Mouse (Mus musculus): ENCODE results near the gene Sag. TPM values are rescaled to one million over a fixed set of nuclear protein-coding genes. Genes with fewer than 3 reads are reported as not detected.
"Not testable (repeated sequence)": the region's sequence is repeated elsewhere in the genome, so short reads cannot be mapped to it uniquely, and the experiment has no call there.

Sag gene
- polyA plus RNA-seq, 1 experiment, result 0.80 TPM

GRCm38 (mm10) chr1:87825281-87825680, 21.8 kb downstream of the Sag start:
- no peak overlapping the region for H3K4me3 ChIP-seq (replicated peaks; ENCODE audit: insufficient read depth, low read depth, low read length)
- TF ChIP-seq CTCF (IDR thresholded peaks at IDR 0.05; ENCODE audit: borderline replicate concordance, insufficient read depth, low read depth, low read length) (no peak), POLR2A (IDR thresholded peaks at IDR 0.05; ENCODE audit: borderline replicate concordance, insufficient read depth, low read length) (no peak)
- WGBS, result 82% methylated on average over 5 of the region's 5 CpGs
- no peaks in the 10 kb centered on the region for H3K4me1 ChIP-seq (ENCODE audit: control insufficient read depth, insufficient read depth, low read length)
- no peaks in the 10 kb centered on the region for H3K27me3 ChIP-seq (ENCODE audit: control insufficient read depth, insufficient read depth, low read length)
- H3K27ac ChIP-seq (ENCODE audit: insufficient read depth, low read length), result no peak overlapping the region
- no peak for DNase-seq

DNA sequence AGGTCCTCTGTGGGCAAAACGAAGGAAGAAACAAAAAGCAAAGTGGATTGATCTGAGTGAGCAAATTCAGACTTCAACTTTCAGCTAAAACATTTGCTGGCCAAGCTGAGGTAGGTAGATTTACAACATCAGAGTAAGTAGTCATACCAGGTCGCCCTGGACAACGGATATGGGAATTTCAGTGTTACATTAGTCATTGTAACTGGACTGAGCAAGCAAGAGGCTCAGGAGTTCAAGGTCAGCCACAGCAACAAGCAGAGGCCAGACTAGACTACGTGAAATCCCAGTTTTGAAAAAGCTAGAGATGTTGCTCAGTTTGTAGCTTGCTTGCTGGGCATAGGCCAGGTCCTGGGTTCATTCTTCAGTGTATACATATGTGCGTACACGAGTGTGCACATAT, 22.5 kb downstream of the Sag start:
- Histone ChIP-seq H3K4me1 (ENCODE audit: control insufficient read depth, insufficient read depth, low read length) (no peaks in the 10 kb centered on the region), H3K27ac (ENCODE audit: insufficient read depth, low read length) (no peak overlapping the region), H3K4me3 (replicated peaks; ENCODE audit: insufficient read depth, low read depth, low read length) (no peak overlapping the region), H3K27me3 (ENCODE audit: control insufficient read depth, insufficient read depth, low read length) (no peaks in the 10 kb centered on the region)
- WGBS, result 85% methylated on average over 6 of the region's 6 CpGs
- no peak for TF ChIP-seq CTCF (IDR thresholded peaks at IDR 0.05; ENCODE audit: borderline replicate concordance, insufficient read depth, low read depth, low read length)
- no peak for TF ChIP-seq POLR2A (IDR thresholded peaks at IDR 0.05; ENCODE audit: borderline replicate concordance, insufficient read depth, low read length)
- no peak for DNase-seq

GRCm38 (mm10) chr1:87826474-87826873, 23.0 kb downstream of the Sag start:
- no peaks in the 10 kb centered on the region for H3K4me1 ChIP-seq (ENCODE audit: control insufficient read depth, insufficient read depth, low read length)
- no peak overlapping the region for H3K27ac ChIP-seq (ENCODE audit: insufficient read depth, low read length)
- H3K27me3 ChIP-seq (ENCODE audit: control insufficient read depth, insufficient read depth, low read length), result no peaks in the 10 kb centered on the region
- TF ChIP-seq CTCF (IDR thresholded peaks at IDR 0.05; ENCODE audit: borderline replicate concordance, insufficient read depth, low read depth, low read length), result no peak
- no peak for TF ChIP-seq POLR2A (IDR thresholded peaks at IDR 0.05; ENCODE audit: borderline replicate concordance, insufficient read depth, low read length)
- 93% methylated on average over 2 of the region's 2 CpGs for WGBS
- H3K4me3 ChIP-seq (replicated peaks; ENCODE audit: insufficient read depth, low read depth, low read length), result no peak overlapping the region
- DNase-seq, result no peak

DNA sequence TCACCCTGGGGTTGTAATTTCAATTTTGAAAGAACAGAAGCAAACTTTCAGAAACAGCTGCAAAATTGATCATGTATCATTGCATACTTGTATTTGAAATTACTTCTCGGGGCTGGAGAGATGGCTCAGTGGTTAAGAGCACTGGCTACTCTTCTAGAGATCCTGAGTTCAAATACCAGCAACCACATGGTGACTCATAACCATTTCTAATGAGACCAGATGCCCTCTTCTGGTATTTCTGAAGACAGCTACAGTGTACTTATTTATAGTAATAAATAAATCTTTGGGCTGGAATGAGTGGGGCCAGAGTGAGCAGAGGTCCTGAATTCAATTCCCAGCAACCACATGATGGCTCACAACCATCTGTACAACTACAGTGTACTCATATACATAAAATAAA, 24.0 kb downstream of the Sag start:
- H3K27ac ChIP-seq (ENCODE audit: insufficient read depth, low read length); H3K4me1 ChIP-seq (ENCODE audit: control insufficient read depth, insufficient read depth, low read length); H3K4me3 ChIP-seq (replicated peaks; ENCODE audit: insufficient read depth, low read depth, low read length); DNase-seq; H3K27me3 ChIP-seq (ENCODE audit: control insufficient read depth, insufficient read depth, low read length): not testable (repeated sequence)
- WGBS, result 90% methylated on average over 1 of the region's 1 CpGs

DNA sequence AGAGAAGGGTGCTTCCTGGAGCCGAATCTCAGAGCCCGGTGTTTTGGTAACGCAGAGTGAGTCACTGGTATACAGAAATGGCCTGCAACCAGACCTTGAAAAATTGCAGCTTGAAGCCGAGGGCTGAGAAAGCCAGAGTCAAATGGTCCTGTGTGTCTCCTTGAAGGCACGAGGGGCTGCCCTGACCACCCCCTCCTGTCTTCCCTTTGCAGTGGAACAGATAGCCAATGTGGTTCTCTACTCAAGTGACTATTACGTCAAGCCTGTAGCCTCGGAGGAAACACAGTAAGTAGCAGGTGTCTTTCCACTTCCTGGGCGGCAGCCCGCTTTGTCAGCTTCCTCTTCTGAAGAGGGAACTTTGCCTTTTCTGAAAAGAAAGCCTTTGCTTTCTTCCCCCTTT, 24.7 kb downstream of the Sag start:
- Histone ChIP-seq H3K4me3 (replicated peaks; ENCODE audit: insufficient read depth, low read depth, low read length) (no peak overlapping the region), H3K27me3 (ENCODE audit: control insufficient read depth, insufficient read depth, low read length) (no peaks in the 10 kb centered on the region), H3K27ac (ENCODE audit: insufficient read depth, low read length) (no peak overlapping the region), H3K4me1 (ENCODE audit: control insufficient read depth, insufficient read depth, low read length) (no peaks in the 10 kb centered on the region)
- DNase-seq, result no peak
- WGBS, result 82% methylated on average over 9 of the region's 9 CpGs
- TF ChIP-seq POLR2A (IDR thresholded peaks at IDR 0.05; ENCODE audit: borderline replicate concordance, insufficient read depth, low read length), result no peak
- TF ChIP-seq CTCF (IDR thresholded peaks at IDR 0.05; ENCODE audit: borderline replicate concordance, insufficient read depth, low read depth, low read length), result no peak

DNA sequence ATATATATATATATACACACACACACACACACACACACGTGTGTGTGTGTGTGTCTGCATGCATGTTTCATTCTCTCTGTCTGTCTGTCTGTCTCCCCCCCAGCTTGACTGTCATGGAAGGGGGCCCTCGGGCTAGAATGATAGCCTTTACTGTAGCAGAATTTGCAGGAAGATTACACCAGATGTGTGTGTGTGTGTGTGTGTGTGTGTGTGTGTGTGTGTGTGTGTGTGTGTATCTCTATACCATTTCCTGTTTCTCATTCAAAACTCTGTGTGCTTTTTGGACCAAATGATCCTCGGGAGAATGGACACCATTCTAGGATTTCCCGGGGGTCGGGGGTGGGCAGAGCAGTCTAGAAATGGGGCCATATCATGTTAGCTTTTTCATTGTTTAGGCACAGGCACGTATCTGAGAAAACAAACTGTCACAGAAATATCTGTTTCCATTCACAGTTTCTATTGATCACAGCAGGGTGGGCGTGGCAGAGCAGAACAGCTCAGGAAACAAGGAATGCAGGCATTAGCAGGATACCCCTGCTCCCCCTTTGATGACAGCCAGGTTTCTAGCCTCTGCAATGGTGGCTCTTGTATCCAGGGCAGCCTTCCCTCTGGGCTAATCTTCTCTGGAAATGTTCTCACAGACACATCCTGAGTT, 25.6 kb downstream of the Sag start:
- no peaks in the 10 kb centered on the region for H3K27me3 ChIP-seq (ENCODE audit: control insufficient read depth, insufficient read depth, low read length)
- no peak overlapping the region for H3K4me3 ChIP-seq (replicated peaks; ENCODE audit: insufficient read depth, low read depth, low read length)
- WGBS, result 51% methylated on average over 7 of the region's 7 CpGs
- no peak overlapping the region for H3K27ac ChIP-seq (ENCODE audit: insufficient read depth, low read length)
- TF ChIP-seq CTCF (IDR thresholded peaks at IDR 0.05; ENCODE audit: borderline replicate concordance, insufficient read depth, low read depth, low read length) (no peak), POLR2A (IDR thresholded peaks at IDR 0.05; ENCODE audit: borderline replicate concordance, insufficient read depth, low read length) (no peak)
- H3K4me1 ChIP-seq (ENCODE audit: control insufficient read depth, insufficient read depth, low read length), result no peaks in the 10 kb centered on the region
- no peak for DNase-seq

DNA sequence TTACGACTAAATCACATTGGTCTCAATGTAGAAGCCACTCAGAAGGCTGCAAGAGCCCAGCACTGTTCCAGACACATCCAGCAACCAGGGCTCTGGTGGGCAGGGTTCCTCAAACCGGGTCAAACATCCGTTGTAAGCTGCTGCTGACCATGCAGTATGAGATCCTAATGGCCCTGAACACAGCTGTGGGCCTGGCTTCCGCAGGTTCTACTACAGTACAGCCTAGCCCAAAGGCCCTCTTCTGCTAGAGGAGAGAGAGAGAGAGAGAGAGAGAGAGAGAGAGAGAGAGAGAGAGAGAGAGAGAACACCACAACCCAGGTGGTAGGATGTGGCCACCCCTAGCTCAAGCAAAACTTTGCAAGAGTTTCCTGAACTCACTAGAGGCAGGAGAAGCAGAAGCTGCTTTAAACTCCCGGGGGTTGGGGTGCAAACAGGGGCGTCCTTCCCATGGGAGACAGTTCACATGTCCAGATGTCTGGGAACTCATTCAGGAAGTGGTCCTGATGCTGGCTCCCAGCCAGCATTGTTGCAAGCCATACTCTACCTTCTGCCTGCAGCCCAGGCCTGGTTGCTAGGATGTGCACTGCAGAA, 26.2 kb downstream of the Sag start:
- no peak for DNase-seq
- Histone ChIP-seq H3K27ac (ENCODE audit: insufficient read depth, low read length) (no peak overlapping the region), H3K27me3 (ENCODE audit: control insufficient read depth, insufficient read depth, low read length) (no peaks in the 10 kb centered on the region), H3K4me1 (ENCODE audit: control insufficient read depth, insufficient read depth, low read length) (no peaks in the 10 kb centered on the region), H3K4me3 (replicated peaks; ENCODE audit: insufficient read depth, low read depth, low read length) (no peak overlapping the region)
- TF ChIP-seq POLR2A (IDR thresholded peaks at IDR 0.05; ENCODE audit: borderline replicate concordance, insufficient read depth, low read length) (no peak), CTCF (IDR thresholded peaks at IDR 0.05; ENCODE audit: borderline replicate concordance, insufficient read depth, low read depth, low read length) (no peak)
- WGBS, result 56% methylated on average over 6 of the region's 6 CpGs

- no peak overlapping the region for H3K4me3 ChIP-seq (replicated peaks; ENCODE audit: insufficient read depth, low read depth, low read length)
- 80% methylated on average over 1 of the region's 1 CpGs for WGBS
- no peak for DNase-seq
- H3K27me3 ChIP-seq (ENCODE audit: control insufficient read depth, insufficient read depth, low read length), result no peaks in the 10 kb centered on the region
- H3K27ac ChIP-seq (ENCODE audit: insufficient read depth, low read length), result no peak overlapping the region
- TF ChIP-seq POLR2A (IDR thresholded peaks at IDR 0.05; ENCODE audit: borderline replicate concordance, insufficient read depth, low read length), result no peak
- no peak for TF ChIP-seq CTCF (IDR thresholded peaks at IDR 0.05; ENCODE audit: borderline replicate concordance, insufficient read depth, low read depth, low read length)
- no peaks in the 10 kb centered on the region for H3K4me1 ChIP-seq (ENCODE audit: control insufficient read depth, insufficient read depth, low read length)
These were observed 33.0 kb downstream of the Sag start for GRCm38 (mm10) chr1:87836453-87836852.

All from cerebellum, adult 2 months (tissue).